Mouse (Mus musculus): ENCODE results near the gene Rbms3.

Rbms3 gene

GRCm38 (mm10) chr9:117629771-117630170 is at the start of gene Rbms3:
Gene Rbms3 (minus strand): TSS chr9:117629913.
- peak; percentile 39 to 40 for DNase-seq

- DNase-seq = no peak
These were observed 43.6 kb upstream of the Rbms3 start for GRCm38 (mm10) chr9:117673311-117673710.

GRCm38 (mm10) chr9:117654626-117655025 is 24.9 kb upstream of the Rbms3 start:
- no peak for DNase-seq

DNA sequence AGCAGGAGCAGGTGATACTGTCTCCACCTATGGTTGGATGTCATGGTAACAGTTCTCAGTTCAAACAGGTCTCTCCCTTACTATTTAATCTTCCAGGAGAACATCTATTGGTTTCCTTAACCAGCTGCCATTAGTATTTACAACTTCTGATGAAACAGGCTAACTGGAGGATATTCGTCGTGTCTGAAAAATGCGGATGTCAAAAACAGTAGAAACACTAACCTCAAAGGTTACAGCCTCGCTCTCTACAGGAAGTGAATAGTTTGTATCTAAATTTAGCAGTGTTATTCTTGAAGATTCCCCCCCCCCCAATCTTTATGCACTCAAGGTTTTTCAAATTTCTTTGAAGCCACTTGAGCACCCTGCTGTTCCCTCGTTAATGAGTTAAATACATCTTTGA is 23.9 kb upstream of the Rbms3 start:
- DNase-seq = no peak

DNA sequence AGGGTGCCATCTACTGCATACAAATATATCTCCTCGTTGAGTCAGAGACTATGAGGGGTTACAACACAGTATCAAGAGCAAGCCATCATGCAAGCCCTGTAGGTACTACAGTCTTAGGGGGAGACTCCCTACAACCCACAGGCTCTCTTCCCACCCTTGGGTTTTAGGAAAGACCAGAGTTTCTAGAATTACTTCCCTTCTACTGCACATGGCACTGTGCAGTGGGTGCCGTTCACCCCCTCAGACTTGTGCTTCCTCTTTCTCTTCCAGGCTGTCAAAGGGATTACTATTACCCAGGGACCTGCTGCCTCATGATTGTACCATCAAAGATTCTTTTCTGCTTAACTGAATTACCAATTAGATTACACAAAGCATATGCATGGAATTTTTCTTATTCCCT is 16.4 kb upstream of the Rbms3 start:
- no peak for DNase-seq

DNA sequence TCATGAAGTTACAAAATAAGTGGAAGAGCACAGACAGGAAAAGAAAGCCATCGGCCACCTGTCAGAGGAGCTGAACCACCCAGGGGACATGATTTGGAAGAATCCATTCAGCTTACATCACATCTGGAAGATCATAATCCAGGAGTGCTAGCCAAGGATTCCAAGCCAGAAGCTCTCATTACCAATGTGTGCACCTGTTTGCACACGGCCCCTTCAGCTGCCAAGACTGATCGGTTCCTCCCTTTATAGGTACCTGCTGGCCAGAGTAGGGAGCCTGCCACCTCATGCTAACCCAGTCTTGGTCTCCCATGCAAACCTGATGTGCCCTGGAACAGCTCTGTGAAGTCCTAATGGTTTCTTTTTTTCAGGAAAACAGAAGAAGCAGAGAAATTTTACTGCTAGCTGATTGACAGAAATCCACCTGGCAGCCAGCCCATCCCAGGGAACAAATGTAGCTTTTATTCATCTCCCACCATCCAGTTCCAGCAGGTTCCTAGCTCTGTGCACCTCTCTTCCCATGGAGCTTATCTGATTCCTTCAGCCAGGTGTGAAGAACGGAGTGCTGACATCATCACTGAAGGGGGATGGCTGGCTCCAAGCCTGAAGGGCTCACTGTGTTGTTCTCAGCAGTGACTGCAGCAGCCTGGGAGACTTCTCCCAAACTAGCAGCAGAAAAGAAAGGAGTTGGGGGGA is 11.5 kb upstream of the Rbms3 start:
- DNase-seq = peak in 1 of 2 experiments; percentile 25

GRCm38 (mm10) chr9:117638623-117639185 is 9.0 kb upstream of the Rbms3 start:
- no peak for DNase-seq

- no peak for DNase-seq
These were observed 6.8 kb upstream of the Rbms3 start for GRCm38 (mm10) chr9:117636492-117636891.

- no peak for DNase-seq
These were observed 2.5 kb downstream of the Rbms3 start for GRCm38 (mm10) chr9:117627173-117627572.

DNA sequence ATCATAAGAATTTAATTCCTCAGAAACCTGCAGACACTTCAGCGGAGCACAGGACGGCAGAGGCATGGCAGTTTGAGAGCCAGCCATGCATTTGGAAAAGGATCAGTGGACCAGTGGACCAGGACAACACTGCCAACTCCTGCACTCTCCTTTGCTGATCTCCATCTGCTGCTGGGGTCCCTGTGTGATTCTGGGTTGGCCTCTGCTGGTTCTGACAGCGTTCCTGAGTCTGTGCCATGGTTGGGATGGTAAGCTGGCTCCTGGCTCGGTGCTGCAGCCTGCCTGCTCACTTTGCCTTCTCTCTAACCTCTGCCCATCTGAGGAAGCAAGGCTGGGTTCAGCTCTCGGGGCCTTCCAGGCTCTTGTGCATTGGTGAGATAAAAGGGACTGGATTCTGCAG is 28.9 kb downstream of the Rbms3 start:
- DNase-seq = peak; percentile 79 to 81

DNA sequence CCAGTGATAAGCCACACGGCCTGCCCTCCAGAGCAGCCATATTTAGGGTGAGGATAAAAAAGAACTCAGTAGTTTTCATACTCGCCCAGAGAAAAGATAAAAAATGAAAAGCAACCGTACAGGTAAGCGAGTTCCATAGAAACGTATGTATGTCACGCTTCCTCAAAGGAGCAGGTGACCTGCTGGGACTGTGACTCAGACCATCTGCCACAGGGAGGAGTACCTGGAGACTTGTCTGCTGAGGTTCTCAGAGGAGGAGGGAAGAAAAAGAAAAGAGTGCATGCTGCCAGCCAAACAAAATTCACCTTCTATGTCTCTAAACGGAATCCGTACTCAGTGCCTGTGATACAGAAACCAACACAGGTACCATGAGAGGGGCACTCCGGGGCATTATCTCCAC is 30.4 kb downstream of the Rbms3 start:
- peak; percentile 21 to 48 for DNase-seq

GRCm38 (mm10) chr9:117596162-117596561 is 33.6 kb downstream of the Rbms3 start:
- no peak for DNase-seq

DNA sequence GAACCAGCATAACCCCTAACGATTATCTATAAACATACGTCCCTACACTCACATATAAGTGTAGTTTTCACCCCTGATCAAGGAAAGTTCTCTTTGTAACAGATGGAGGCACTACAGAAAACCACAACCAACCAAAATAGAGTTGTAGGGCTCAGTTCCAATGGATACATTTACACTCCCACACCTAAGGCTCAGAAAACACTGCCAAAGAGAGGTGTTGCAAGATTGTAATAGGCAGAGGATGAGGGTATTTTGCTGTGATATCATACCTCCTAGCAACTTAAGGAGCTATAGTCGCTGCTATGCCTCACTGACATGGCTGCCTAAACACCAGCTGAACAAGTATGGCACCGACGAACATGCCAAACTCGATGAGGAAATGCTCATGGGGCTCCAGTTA is 44.4 kb downstream of the Rbms3 start:
- DNase-seq = no peak

- peak; percentile 24 to 33 for DNase-seq
These were observed 46.1 kb downstream of the Rbms3 start for GRCm38 (mm10) chr9:117583638-117584037.

DNA sequence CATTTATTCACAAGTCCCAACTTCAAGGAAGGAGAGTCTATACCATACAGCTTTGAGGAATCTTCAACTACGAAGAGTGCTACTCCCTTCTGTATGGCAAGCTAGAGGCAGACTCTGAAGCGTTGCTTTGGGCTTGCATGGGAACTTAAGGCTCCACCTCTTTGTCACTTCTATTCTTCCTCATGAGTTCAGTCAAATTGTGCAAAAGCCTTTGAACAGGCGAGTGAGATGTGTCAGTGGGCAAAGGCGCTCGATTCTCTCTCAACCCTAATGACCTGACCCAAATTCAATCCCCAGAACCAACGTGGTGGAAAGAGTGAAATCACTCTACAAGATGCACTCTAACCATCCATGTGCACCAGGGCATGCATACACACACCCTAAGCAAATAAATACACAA is 47.1 kb downstream of the Rbms3 start:
- DNase-seq = no peak

DNA sequence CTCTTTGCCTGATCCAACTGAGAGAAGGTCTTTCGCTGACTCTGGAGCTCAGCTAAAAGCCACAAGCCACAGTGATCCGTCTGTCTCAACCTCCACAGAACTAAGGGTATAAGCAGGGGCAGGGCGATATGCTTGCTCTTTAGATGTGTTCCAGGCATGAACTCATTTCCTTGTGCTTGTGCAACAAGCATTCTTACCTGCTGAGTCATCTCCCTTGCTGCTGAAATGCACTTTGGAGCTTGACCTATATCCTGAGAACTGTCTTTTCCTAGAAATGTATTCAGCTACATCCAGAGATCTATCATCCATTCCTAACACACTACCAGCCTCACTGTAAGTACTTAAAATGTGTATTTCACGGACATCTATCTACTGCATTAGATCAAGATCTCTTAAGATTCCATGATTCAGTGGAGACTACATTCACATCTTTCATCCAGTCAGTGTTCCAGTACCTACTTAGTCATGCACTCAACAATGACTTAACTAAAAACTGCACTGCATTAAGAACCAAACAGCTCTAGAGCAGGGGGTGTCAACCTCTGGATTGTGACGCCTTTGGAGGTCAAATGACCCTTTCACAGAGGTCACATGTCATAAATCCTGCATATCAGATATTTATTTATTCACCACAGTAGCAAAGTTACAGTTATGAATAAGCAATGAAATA is 58.4 kb downstream of the Rbms3 start:
- no peak for DNase-seq

DNA sequence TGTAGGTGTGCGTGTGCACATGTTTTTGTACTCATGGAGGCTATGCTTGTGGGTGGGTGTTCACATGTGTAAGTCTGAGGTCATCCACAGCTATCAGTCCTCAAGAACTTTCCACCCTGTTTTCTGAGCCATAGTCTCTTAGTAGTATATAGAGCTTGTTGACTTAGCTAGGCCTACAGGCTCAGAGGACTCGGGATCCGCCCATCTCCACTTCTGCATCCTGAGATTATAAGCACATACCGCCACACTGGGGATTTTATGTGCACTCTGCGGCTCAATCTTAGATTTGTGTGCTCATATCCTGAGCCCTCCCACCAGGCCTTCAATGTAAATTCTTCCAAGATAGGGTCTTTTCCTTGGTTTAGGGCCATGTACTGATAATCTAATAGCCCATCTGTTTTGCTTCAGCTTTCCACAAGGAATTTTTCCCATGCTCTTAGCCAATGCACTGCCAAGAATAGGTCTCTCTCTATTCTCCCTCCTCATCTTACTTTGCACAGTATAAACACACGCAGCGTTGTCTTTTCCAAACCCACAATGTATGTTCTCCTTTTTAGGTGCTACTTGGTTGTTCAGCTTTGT is 59.4 kb downstream of the Rbms3 start:
- DNase-seq = no peak

GRCm38 (mm10) chr9:117566293-117566692 is 63.4 kb downstream of the Rbms3 start:
- no peak for DNase-seq

- DNase-seq = no peak
These were observed 71.2 kb downstream of the Rbms3 start for GRCm38 (mm10) chr9:117558562-117558961.

GRCm38 (mm10) chr9:117554356-117554755 is 75.4 kb downstream of the Rbms3 start:
- DNase-seq = no peak

GRCm38 (mm10) chr9:117529281-117529680 is 100.4 kb downstream of the Rbms3 start:
- peak; percentile 5 to 15 for DNase-seq

DNA sequence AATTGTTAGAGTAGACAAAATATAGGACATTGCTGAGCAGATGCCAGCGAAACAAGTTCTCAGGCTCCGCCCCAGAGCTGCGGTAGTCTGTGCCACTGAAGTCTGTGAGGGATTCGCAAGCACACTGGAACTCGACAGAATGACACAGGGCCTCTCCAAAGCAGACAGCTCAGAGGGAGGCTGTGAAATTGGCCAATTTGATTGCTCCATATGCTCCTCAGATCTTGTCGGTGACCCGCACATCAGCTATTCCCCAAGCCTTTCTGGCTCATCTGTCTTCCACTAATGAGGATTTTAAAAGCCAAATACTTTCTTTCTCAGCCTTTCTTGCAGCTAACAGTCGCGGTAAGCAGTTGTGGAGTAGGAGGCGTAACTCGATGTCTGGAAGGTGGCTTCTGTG is 120.8 kb downstream of the Rbms3 start:
- peak; percentile 21 to 45 for DNase-seq

GRCm38 (mm10) chr9:117491866-117492265 is 137.8 kb downstream of the Rbms3 start:
- DNase-seq = peak in 1 of 2 experiments; percentile 10

- peak in 1 of 2 experiments; percentile 11 for DNase-seq
These were observed 145.3 kb downstream of the Rbms3 start for GRCm38 (mm10) chr9:117484396-117484795.
